Mouse (Mus musculus) CH12.LX (cell line): ENCODE data around the gene Fgf12. TPM values are rescaled to one million over a fixed set of nuclear protein-coding genes. Genes with fewer than 3 reads are reported as not detected.

Experiments used
- DNase-seq: peaks from one replicate; pipeline ENCODE4 v3.0.0-alpha.2; 2013; ENCODE audit errors: extremely low read depth
- H3K27ac ChIP-seq: 2 replicates; pipeline ENCODE4 v1.5.1; 2012; ENCODE audit warnings: low read depth, mild to moderate bottlenecking, control low read depth, moderate library complexity; ENCODE audit not compliant: insufficient read depth
- H3K27me3 ChIP-seq: replicated peaks from 2 replicates; pipeline ENCODE3; 2012; ENCODE audit warnings: inconsistent platforms
- H3K36me3 ChIP-seq, 2 experiments: replicated peaks in 1 of 2; 2 replicates each; pipeline versions ENCODE3 to v1.6.1; 2012; ENCODE audit warnings: inconsistent platforms in 1 of 2, low read length in 1 of 2, mild to moderate bottlenecking in 1 of 2, mixed read lengths in 1 of 2, moderate library complexity in 1 of 2; ENCODE audit not compliant: control insufficient read depth in 1 of 2, insufficient read depth in 1 of 2
- H3K4me1 ChIP-seq, 2 experiments: 2 replicates each; pipeline ENCODE4 v1.6.1; 2012; ENCODE audit warnings: inconsistent platforms in 1 of 2, moderate library complexity in 1 of 2; ENCODE audit not compliant: insufficient read depth in 2 of 2, control insufficient read depth in 1 of 2
- H3K4me2 ChIP-seq: 2 replicates; pipeline ENCODE4 v1.6.1; 2012; ENCODE audit warnings: low read depth, mild to moderate bottlenecking, control low read depth; ENCODE audit not compliant: poor library complexity, insufficient read depth, severe bottlenecking
- H3K4me3 ChIP-seq, 3 experiments: fragments of 150-350 bp in 1 of 3; sonication (generic) in 1 of 3; replicated peaks in 1 of 3; 2 replicates each; pipeline versions ENCODE3 to v1.5.1; 2011 to 2012; ENCODE audit warnings: low read depth in 2 of 3, low read length in 2 of 3, mild to moderate bottlenecking in 2 of 3, moderate library complexity in 2 of 3, control low read depth in 1 of 3, improper control_type of control experiment in 1 of 3, inconsistent platforms in 1 of 3, mixed read lengths in 1 of 3; ENCODE audit not compliant: poor library complexity in 1 of 3
- H3K79me2 ChIP-seq: replicated peaks from 2 replicates; pipeline ENCODE4 v1.6.1; 2012; ENCODE audit warnings: mild to moderate bottlenecking, moderate library complexity; ENCODE audit not compliant: control insufficient read depth, poor library complexity, insufficient read depth, severe bottlenecking; ENCODE audit errors: extremely low read depth
- H3K9ac ChIP-seq: 2 replicates; pipeline ENCODE4 v1.6.1; 2012; ENCODE audit warnings: low read depth, mild to moderate bottlenecking, control low read depth, moderate library complexity; ENCODE audit not compliant: insufficient read depth
- H3K9me3 ChIP-seq: replicated peaks from 2 replicates; pipeline ENCODE3; 2012; ENCODE audit warnings: low read length, inconsistent platforms, mixed read lengths
- BHLHE40 ChIP-seq: IDR thresholded peaks from 2 replicates; pipeline ENCODE4 v1.6.1; 2011; ENCODE audit warnings: mild to moderate bottlenecking, low read depth, low read length, improper control_type of control experiment
- ELF1 ChIP-seq: IDR thresholded peaks from 2 replicates; pipeline ENCODE4 v1.6.1; 2014; ENCODE audit warnings: low read depth, mild to moderate bottlenecking, inconsistent platforms, low read length, improper control_type of control experiment
- GABPA ChIP-seq: IDR thresholded peaks from 2 replicates; pipeline ENCODE4 v1.6.1; 2012; ENCODE audit warnings: low read depth, low read length, improper control_type of control experiment, inconsistent platforms; ENCODE audit not compliant: insufficient replicate concordance
- JUN ChIP-seq: IDR thresholded peaks from 2 replicates; pipeline ENCODE4 v1.6.1; 2011; ENCODE audit warnings: low read depth, mild to moderate bottlenecking, low read length, improper control_type of control experiment, moderate library complexity; ENCODE audit not compliant: insufficient read depth
- KAT2A ChIP-seq: IDR thresholded peaks from 2 replicates; pipeline ENCODE4 v1.6.1; 2012; ENCODE audit warnings: low read length, improper control_type of control experiment, inconsistent platforms; ENCODE audit not compliant: insufficient replicate concordance
- MAX ChIP-seq: IDR thresholded peaks from 2 replicates; pipeline ENCODE4 v1.6.1; 2011; ENCODE audit warnings: low read length, improper control_type of control experiment
- MEF2A ChIP-seq: IDR thresholded peaks from 2 replicates; pipeline ENCODE4 v1.6.1; 2014; ENCODE audit warnings: low read depth, mild to moderate bottlenecking, inconsistent platforms, low read length, improper control_type of control experiment, borderline replicate concordance
- POLR2AphosphoS2 ChIP-seq: IDR thresholded peaks from 2 replicates; pipeline ENCODE4 v1.6.1; 2011; ENCODE audit warnings: low read depth, low read length, improper control_type of control experiment
- RAD21 ChIP-seq: IDR thresholded peaks from 2 replicates; pipeline ENCODE4 v1.6.1; 2011; ENCODE audit warnings: low read depth, mild to moderate bottlenecking, low read length, improper control_type of control experiment, moderate library complexity
- RCOR1 ChIP-seq: conservative IDR thresholded peaks from 2 replicates; pipeline ENCODE4 v1.6.1; 2012; ENCODE audit warnings: low read depth, mild to moderate bottlenecking, inconsistent platforms, low read length, improper control_type of control experiment
- SIN3A ChIP-seq: IDR thresholded peaks from 2 replicates; pipeline ENCODE4 v1.6.1; 2012; ENCODE audit warnings: low read length, improper control_type of control experiment, inconsistent platforms
- TCF12 ChIP-seq: IDR thresholded peaks from 2 replicates; pipeline ENCODE4 v1.6.1; 2014; ENCODE audit warnings: low read depth, mild to moderate bottlenecking, inconsistent platforms, low read length, improper control_type of control experiment
- USF2 ChIP-seq: conservative IDR thresholded peaks from 2 replicates; pipeline ENCODE4 v1.6.1; 2011; ENCODE audit warnings: low read depth, low read length, improper control_type of control experiment
- ZC3H11A ChIP-seq: IDR thresholded peaks from 2 replicates; pipeline ENCODE4 v1.6.1; 2012; ENCODE audit warnings: low read depth, mild to moderate bottlenecking, inconsistent platforms, low read length, improper control_type of control experiment
- ZKSCAN1 ChIP-seq: IDR thresholded peaks from 2 replicates; pipeline ENCODE4 v1.6.1; 2012; ENCODE audit warnings: low read depth, inconsistent platforms, low read length, improper control_type of control experiment, borderline replicate concordance
- ZMIZ1 ChIP-seq: IDR thresholded peaks from 2 replicates; pipeline ENCODE4 v1.6.1; 2012; ENCODE audit warnings: low read depth, mild to moderate bottlenecking, inconsistent platforms, low read length, improper control_type of control experiment
- ZNF384 ChIP-seq: IDR thresholded peaks from 2 replicates; pipeline ENCODE4 v1.6.1; 2012; ENCODE audit warnings: low read depth, low read length, improper control_type of control experiment, inconsistent platforms
- dilution Hi-C: fragments of 300-500 bp; cut with MboI; formaldehyde crosslinking; loops from 2 replicates; pipeline ENCODE4 v1.14.3; 2020; ENCODE audit warnings: low sequenced_read_pairs; ENCODE audit not compliant: extremely low pct_unique_long_range_greater_than_20kb, extremely low pct_ligation_motif_present
- in situ Hi-C: fragments of 300-500 bp; cut with MboI; formaldehyde crosslinking; loops from 3 replicates; pipeline ENCODE4 v1.14.3; 2019; ENCODE audit warnings: low sequenced_read_pairs, low pct_ligation_motif_present, low pct_unique_long_range_greater_than_20kb, mixed read lengths
- polyA plus RNA-seq: library from polyadenylated mRNA; unstranded; fragments of >175 nt; gene quantifications from 2 replicates; pipeline ENCODE4 v1.2.1, GENCODE M21; 2012; ENCODE audit warnings: low read depth; ENCODE audit not compliant: insufficient read length
- total RNA-seq, 2 experiments: library from RNA; depleted of rRNA; stranded (reverse); fragments of 300-350 nt in 1 of 2; fragments of >200 nt in 1 of 2; gene quantifications; 2 replicates each; pipeline ENCODE4 v1.2.3; 2012 to 2014

Gene Fgf12
- total and polyA plus RNA-seq, 3 experiments: not detected

- in situ Hi-C loops: no loop called here
- Histone ChIP-seq H3K27ac (no peak overlapping the region), H3K9ac (no peak overlapping the region), H3K4me2 (no peak overlapping the region), H3K4me3 (no peak overlapping the region), H3K9me3 (no peaks in the 10 kb centered on the region), H3K79me2 (no peaks in the 10 kb centered on the region), H3K36me3 (no peaks in the 10 kb centered on the region), H3K27me3 (no peaks in the 10 kb centered on the region), H3K4me1 (peaks cover 0 to 2% of the 10 kb centered on the region in 2 experiments; a peak in 1 of 4 replicates)
- TF ChIP-seq ELF1: no peak
- TF ChIP-seq ZKSCAN1: no peak
- no peak for TF ChIP-seq SIN3A
- no peak for TF ChIP-seq POLR2AphosphoS2
- TF ChIP-seq ZC3H11A: no peak
- dilution Hi-C loops: no loop called here
- no peak for DNase-seq
Observed at GRCm38 (mm10) chr16:28242867-28243649, 509.8 kb downstream of the Fgf12 start.

- Histone ChIP-seq H3K4me1 (no peaks in the 10 kb centered on the region), H3K27me3 (no peaks in the 10 kb centered on the region), H3K9ac (no peak overlapping the region), H3K79me2 (no peaks in the 10 kb centered on the region), H3K27ac (no peak overlapping the region), H3K4me2 (no peak overlapping the region), H3K36me3 (no peaks in the 10 kb centered on the region), H3K4me3 (no peak overlapping the region), H3K9me3 (no peaks in the 10 kb centered on the region)
- dilution Hi-C loops: no loop called here
- no peak for DNase-seq
- in situ Hi-C loops: no loop called here
- TF ChIP-seq GABPA: no peak
- TF ChIP-seq ELF1: no peak
- TF ChIP-seq RCOR1: no peak
- TF ChIP-seq BHLHE40: no peak
- TF ChIP-seq POLR2AphosphoS2: no peak
- no peak for TF ChIP-seq ZMIZ1
- no peak for TF ChIP-seq RAD21
- TF ChIP-seq JUN: no peak
- no peak for TF ChIP-seq MAX
- TF ChIP-seq TCF12: no peak
- no peak for TF ChIP-seq KAT2A
- no peak for TF ChIP-seq ZC3H11A
- no peak for TF ChIP-seq MEF2A
- no peak for TF ChIP-seq ZKSCAN1
- TF ChIP-seq USF2: no peak
- no peak for TF ChIP-seq ZNF384
Observed at GRCm38 (mm10) chr16:28239382-28239781, 513.5 kb downstream of the Fgf12 start.
